Mouse (Mus musculus): Measurements from ENCODE around the gene Vmn1r126.
"Not testable (repeated sequence)": the region's sequence is repeated elsewhere in the genome, so short reads cannot be mapped to it uniquely, and the experiment has no call there.

- not testable (repeated sequence) for TF ChIP-seq CTCF (IDR thresholded peaks at IDR 0.05; ENCODE audit: low read depth, low read length); GATA1 (IDR thresholded peaks at IDR 0.05; ENCODE audit: borderline replicate concordance, low read length); GATA2 (IDR thresholded peaks at IDR 0.05; ENCODE audit: borderline replicate concordance, low read depth, low read length)
Observed at GRCm38 (mm10) chr7:21349073-21349472, 47.8 kb upstream of the Vmn1r126 start, which contains the start of gene Vmn1r128.
